Mouse (Mus musculus) G1E-ER4 (cell line): ENCODE data around the gene Tcp11l2. TPM values are rescaled to one million over a fixed set of nuclear protein-coding genes. Genes with fewer than 3 reads are reported as not detected.

ENCODE experiments used
- GATA1 ChIP-seq: IDR thresholded peaks from one replicate; pipeline ENCODE4 v1.8.0; 2012; ENCODE audit warnings: low read length, inconsistent platforms
- polyA plus RNA-seq: library from polyadenylated mRNA; stranded (reverse); fragments of >175 nt; gene quantifications from 2 replicates; pipeline ENCODE4 v1.2.3, GENCODE M21; 2012

Tcp11l2 gene
- polyA plus RNA-seq, 1 experiment = 4.5 TPM

DNA sequence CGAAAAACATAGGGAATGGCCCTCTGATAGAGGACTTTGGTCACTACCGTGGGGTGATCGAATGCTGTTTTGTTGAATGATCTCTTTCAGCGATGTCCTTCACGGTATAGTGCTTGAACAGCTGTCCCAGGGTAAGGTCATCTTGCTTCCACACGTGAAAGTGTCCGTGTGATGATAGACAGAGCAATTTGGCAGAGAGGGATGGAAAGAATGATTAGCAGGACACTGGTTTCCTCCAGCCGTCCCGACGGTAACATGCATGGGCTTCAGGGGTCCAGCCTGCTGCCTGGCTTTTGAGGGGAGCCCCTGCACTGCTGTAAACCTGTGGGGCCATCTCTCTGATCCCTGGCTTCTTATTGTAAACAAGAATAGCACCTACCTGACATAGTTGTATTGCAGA lies 2.3 kb downstream of the Tcp11l2 start:
- TF ChIP-seq GATA1 = no peak

DNA sequence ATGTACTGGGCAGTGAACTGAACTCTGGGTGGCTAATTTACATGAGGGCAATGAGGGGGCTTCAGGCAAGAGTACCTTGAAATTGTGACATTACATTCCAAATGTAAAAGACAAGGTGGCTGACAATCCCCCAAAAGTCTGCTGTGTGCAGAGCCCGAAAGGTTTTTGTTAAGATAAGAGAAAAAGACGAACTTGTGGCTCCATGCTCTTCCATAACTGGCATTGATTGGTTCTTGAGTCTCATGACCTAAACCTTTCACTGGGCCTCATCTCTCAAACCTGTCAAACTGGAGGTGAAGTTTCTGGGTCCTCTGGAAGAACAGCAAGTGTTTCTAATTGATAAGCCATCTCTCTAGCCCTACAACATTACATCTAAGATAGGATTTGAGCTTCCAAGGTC lies 3.1 kb downstream of the Tcp11l2 start:
- no peak for TF ChIP-seq GATA1

DNA sequence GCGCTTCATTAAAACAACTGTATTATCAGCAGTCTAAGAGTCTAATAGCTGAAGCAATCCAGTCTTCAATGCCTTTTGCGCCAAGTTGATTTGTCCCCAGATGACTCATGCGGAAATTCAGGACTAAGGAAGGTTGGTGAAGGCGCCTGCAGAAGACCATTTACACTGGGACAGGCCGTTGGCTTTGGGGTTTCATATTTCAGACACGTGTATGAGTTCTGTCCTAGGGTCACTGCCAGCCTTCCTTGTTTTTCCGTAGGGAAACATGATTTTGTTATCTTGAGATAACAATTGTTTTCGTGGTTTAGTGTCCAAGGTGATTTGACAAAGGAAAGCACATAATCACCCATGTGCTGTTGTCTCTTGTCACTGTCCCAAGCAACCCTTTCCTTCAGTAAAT lies 4.8 kb downstream of the Tcp11l2 start:
- TF ChIP-seq GATA1 = no peak

DNA sequence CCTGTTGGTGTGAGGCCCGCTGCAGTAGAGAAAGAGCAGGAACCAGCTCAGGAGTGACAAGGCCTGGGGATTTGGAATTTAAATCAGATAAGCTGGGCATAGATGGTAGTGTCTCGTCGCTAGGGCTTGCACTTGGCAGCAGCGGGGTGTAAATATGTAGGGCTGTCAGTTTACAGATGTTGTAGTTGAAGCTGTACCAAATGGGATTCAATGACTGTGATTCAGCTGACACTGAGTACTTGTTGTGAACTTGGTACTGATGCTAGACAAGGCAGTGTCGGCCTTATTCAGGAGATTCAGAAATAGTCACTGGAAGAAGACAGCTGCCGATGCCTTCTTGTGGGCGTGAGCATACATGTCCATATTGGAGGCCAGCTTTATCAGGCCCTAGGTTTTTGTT lies 5.8 kb downstream of the Tcp11l2 start:
- no peak for TF ChIP-seq GATA1

DNA sequence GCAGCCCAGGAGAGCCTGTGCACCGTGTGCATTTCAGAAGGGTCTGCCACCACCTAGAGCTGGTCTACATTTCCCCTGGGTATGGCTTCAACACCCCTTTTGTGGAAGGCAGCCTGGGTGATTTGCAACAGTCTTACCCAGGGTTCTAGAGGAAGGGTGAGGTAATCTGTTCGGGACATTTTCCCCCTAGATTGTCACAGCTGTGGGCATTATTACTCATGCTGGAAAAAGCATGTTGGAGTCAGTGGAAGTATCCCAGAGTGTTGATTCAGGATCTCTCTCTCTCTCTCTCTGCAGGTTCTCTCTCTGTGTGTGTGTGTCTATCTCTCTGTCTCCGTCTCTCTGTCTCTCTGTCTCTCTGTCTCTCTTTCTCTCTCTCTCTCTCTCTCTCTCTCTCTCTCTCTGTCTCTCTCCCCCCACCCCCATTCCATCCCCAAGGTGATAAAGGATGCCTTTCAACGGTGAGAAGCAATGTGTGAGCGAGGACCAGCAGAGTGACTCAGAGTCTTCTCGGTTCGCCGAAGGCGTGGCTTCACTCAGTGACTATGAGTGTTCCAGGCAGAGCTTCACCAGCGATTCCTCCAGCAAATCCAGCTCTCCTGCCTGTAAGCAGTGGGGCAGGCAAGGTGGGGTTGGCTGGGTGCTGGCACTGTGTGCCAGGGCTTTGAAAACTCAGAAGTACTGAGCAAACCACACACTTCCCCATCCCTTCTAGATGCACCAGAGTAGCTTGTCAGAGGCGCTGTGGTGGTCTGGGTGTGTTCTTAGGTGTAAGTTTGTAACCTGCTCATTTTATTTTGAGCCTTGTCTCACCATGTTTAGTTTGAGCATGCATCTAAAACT lies 8.2 kb downstream of the Tcp11l2 start:
- TF ChIP-seq GATA1 = no peak

DNA sequence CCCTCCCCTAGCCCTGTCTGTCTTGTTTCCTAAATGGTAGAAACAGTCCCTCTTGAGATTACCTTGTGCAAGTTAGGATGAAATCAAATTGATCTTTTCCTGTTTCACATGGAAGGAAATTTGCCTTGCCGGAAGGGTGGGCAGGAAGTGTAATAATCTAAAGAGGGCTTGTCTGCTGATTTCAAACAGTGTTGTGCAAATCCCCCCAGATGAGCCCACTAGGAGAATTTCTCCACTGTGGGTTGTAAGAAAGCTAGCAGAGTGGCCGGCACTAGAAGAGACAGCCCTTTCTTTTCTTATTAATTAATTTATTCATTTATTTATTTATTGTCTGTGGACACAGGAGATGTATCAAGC lies 8.8 kb downstream of the Tcp11l2 start:
- no peak for TF ChIP-seq GATA1

DNA sequence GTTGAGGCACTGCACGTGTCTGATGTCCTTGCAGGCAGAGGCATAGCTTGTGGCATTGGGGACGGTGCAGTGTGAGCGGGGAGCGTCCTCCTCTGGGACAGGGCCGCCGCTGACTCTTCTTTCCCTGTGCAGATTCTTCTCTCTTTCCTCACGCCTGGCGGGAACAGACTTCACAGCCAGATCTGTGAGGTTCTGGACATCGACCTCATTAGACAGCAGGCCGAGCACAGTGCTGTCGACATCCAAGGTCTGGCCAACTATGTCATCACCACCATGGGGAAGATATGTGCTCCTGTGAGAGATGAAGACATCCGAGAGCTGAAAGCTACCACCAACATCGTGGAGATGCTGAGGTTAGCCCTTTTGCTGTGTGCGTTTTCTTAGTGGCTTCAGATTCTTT lies 14.5 kb downstream of the Tcp11l2 start:
- TF ChIP-seq GATA1 = no peak

DNA sequence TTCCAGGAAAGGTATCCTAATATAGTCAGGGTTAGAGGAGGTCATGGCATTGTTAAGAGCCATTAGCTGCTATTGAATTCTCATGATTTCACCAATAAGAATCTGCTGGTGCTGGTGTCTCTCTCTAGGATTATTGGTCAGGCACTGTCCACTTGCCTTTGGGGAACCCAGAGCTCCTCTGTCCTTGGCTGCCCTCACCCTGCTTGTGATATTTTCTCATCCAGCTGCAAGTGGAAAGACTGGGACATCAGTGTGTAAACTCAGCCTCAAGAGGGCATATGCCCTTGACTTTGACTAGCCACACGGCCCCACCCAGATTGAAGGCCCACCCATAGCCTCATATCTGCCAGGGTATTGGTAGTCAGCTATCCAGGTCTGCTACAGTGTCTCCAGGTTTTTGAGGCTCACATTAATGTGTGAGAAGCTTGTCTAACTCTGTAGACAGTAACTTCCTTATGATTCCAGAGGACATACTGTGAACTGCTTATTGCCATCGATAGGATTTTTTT lies 15.3 kb downstream of the Tcp11l2 start:
- no peak for TF ChIP-seq GATA1

DNA sequence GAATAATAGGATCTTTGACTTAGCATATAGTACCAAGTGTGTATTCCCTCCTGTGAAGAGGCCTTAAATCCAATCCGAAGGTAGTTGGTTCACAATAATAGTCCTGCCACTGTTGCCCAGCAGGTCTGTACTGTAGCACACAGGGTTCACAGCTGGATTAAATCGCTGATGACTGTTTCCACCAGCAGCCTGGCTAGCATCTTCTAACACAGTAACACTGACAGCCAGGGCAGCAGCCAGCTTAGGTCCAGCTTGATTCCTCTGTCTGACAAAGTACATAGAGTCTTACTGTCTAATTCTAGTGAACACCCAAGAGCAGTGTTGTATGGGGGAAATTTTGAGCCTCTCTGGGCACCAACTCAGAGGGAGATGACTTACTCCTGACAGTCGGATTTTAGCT lies 16.3 kb downstream of the Tcp11l2 start:
- TF ChIP-seq GATA1 = no peak

DNA sequence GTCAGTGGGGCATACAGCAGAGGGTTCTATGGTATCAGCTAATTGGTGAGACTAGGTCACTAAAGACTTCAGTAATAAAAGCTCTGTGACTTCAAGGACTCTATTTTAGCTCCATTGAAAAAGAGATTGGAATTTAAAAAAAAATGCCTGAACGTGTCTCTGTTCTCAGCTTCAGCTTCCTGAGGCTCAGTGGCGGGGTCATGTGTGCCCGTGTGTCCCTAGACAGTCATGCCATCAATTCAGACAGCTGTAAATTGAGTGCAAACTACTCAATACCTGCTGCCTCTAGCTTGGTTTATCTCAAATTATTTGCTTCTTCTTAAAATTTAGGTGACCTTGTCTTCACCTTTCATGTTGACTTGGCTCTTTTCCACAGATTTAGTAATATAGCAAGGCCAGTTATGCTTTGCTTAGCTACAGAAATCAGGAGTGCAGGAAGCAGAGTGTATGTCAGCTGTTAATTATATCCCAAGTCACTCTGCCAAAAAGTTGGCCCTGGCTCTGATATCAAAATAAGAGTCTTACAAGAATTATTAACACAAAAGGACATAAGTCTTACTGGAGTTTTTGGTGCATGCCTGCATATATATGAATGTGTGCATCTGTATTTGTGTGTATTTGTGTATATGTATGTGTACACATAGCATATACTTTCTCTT lies 20.8 kb downstream of the Tcp11l2 start:
- no peak for TF ChIP-seq GATA1

DNA sequence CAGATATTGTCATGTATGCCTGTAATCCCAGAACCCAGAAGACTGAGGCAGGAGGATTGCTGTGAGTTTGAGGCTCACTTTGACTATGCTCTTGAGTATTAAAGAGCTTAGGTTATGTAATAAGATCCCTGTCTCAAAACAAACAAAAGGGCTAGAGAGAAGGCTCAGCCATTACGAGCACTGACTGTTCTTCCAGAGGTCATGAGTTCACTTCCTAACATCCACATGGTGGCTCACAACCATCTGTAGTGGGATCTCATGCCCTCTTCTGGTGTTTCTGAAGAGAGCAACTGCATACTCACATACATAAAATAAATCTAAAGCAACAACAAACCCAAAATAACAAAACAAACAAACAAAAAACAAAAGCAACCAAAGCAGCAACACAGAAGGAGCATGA lies 21.7 kb downstream of the Tcp11l2 start:
- no peak for TF ChIP-seq GATA1

DNA sequence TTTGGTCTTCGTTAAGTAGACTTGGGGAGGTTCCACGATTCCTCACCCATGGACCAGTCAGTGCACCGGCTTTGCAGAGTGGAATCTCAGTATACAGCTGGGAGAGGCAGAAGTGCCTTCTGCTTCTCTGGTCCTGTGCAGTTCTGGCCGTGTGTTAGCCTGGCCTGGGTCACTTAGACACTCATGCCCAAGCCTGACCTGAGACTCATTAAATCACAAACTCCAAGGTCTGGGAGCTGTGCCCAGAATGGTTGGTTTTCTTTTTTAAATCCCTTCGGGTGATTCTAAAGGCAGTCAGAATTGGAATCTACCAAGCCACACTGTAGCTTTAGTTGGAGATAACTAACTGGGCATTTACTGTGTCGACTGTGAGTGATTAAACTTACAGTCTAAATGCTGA lies 23.7 kb downstream of the Tcp11l2 start:
- no peak for TF ChIP-seq GATA1

DNA sequence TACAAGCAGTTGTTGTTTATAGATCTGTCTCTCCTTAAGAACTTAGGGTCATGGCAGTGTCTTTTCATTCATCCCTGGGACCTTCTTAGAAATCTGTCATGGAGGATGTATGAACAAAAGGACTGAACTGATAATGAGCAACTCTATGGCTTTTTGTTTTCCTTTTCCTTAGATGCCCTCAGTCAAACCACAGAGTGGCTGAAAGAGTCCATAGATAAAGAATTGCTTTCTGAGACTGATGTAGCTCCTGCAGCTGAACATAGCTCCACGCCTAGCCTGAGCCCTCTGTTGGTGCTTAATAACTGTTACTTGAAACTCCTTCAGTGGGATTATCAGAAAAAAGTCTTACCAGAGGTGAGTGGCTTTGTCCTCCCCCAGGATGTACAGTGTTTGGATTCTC lies 27.9 kb downstream of the Tcp11l2 start:
- TF ChIP-seq GATA1 = no peak

DNA sequence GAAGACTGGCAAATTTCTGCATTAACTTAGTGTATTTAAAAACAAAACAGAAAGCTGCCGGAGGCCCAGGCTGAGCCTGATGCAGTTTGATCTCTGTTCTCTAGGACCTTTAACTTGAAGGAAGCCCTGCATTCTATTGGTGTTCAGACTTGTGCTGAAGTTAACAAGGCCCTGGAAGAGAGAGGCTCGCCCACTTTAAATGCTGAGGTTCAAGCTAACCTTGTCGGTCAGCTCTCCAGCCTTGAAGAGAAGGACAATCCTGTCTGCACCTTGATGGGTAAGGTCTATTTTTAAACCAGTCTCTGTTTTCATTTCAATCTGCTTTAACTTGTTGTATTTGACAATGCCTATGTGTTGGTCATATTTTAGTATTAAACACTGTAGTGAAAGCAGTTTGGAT lies 31.9 kb downstream of the Tcp11l2 start:
- no peak for TF ChIP-seq GATA1

DNA sequence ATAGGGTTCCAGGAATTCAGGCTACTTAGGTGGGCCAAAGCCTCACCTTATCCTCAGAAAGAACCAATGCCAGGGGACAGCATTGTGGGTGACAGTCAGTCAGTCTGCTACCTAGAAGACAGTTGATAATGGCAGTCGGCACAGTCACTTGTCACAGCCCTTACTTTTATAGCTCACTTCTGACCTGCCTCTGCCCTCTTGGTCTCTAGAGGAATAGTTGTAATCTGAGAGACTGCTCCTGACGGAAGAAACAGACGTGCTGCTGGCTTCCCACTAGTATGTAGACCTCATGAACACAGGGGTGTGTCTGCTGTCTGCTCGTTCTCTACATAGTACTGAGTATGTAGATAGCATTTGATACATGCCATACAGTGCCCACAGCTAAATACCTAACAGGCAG lies 33.9 kb downstream of the Tcp11l2 start:
- TF ChIP-seq GATA1 = no peak

DNA sequence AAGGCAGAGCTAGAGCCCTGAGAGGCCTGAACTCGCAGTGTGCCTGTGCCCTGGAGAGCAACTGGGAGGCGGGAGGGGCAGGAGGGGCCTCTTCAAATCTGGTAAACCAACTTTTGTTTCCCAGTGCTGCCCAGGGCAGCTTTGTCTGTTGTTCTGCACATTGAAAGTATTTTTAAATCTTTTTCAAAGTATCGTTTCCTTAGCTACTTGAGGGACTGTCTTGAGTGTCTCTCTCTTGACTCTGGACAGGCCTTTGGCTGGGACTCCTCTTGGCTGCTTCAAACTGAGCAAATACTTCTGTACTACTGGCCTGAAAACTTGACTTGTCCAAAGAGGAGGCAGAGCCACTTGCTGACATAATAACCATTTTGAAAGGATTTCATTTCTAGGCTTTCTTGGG lies 34.4 kb downstream of the Tcp11l2 start:
- TF ChIP-seq GATA1 = no peak

DNA sequence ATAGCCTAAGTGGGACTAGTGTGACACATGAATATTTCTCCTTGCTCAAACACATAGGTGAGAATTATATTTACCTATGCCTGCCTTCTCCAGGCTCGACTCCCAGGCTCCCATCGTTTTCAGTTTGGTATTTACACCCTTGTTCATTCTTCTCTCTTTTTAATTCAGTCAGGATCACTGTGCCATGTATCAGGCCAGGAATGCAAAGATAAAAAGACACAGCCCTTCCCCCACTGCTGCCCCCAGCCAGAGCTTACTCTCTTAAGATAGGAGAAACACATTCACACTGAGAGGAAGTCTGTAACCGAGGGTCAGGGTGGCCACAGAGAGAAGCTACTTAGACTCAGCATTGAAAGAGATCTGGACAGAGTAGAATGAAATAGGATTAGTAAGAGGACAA lies 35.2 kb downstream of the Tcp11l2 start:
- no peak for TF ChIP-seq GATA1
